Mouse (Mus musculus) erythroblast, embryonic 14.5 days (primary cell): ENCODE measurements around the gene AL732309.1.

Source experiments
- GATA1 ChIP-seq: IDR thresholded peaks from 2 replicates; pipeline ENCODE4 v1.6.1; 2012; ENCODE audit warnings: low read length, inconsistent platforms, mixed read lengths
- TAL1 ChIP-seq: IDR thresholded peaks from 3 replicates; pipeline ENCODE4 v1.6.1; 2012; ENCODE audit warnings: low read length, inconsistent platforms, mixed read lengths

DNA sequence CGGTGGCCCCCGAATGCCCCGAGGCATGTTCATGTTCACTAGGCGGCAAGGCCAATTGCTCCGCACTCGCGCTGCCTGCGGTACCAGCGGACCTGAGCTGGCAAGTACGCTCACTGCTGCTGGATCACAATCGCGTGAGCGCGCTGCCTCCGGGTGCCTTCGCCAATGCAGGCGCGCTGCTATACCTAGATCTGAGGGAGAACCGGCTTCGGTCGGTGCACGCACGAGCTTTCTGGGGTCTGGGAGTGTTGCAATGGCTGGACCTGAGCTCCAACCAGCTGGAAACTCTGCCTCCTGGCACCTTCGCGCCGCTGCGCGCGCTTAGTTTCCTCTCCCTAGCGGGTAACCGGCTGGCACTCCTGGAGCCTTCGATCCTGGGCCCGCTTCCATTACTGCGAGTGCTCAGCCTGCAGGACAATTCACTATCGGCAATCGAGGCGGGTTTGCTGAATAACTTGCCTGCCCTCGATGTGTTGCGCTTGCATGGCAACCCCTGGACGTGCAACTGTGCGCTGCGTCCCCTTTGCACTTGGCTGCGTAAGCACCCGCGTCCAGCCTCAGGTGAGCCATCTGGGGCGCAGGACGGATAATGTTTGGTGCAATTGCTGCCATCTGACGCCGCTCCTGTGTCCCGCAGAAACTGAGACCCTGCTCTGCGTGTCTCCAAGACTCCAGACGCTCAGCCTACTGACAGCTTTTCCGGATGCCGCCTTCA, 43.6 kb upstream of the AL732309.1 start:
- no peak for TF ChIP-seq GATA1
- no peak for TF ChIP-seq TAL1
